Mouse (Mus musculus) ES-E14 (cell line): ENCODE measurements around the gene Gm44503.

ENCODE experiments used
- CHD2 ChIP-seq: IDR thresholded peaks from 2 replicates; pipeline ENCODE4 v1.6.1; 2014; ENCODE audit warnings: mild to moderate bottlenecking, low read depth, low read length, inconsistent platforms
- HCFC1 ChIP-seq: IDR thresholded peaks from 2 replicates; pipeline ENCODE4 v1.6.1; 2012; ENCODE audit warnings: low read length, inconsistent platforms, borderline replicate concordance; ENCODE audit not compliant: insufficient read depth
- ZC3H11A ChIP-seq: IDR thresholded peaks from 2 replicates; pipeline ENCODE4 v1.6.1; 2012; ENCODE audit warnings: low read depth, mild to moderate bottlenecking, inconsistent platforms, low read length, borderline replicate concordance
- ZNF384 ChIP-seq: IDR thresholded peaks from 2 replicates; pipeline ENCODE4 v1.6.1; 2012; ENCODE audit warnings: low read depth, low read length, inconsistent platforms

DNA sequence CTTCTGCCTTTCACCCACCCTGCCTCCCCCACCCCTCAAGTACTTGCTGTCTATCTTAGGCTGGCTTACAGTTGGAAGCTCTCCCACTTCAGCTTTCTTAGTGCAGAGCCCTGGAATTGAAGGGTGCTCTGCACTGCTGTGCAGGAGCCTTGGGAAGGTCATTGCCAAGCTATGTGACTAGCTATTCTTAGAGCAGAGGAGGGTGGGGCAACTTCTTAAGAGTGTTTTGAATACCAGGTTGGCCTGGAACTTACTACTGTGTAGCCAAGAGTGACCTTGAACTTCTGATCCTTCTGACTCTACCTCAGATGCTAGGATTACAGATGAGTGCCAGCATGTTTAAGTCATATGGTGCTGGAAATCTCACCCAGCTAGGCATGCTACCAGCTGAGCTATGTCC lies 37.5 kb downstream of the Gm44503 start:
- TF ChIP-seq HCFC1: no peak
- TF ChIP-seq ZNF384: no peak
- no peak for TF ChIP-seq ZC3H11A
- TF ChIP-seq CHD2: no peak
